Mouse (Mus musculus): Measurements from ENCODE around the gene Tmem176a. TPM values are rescaled to one million over a fixed set of nuclear protein-coding genes. Genes with fewer than 3 reads are reported as not detected.

Tmem176a gene
- polyA plus RNA-seq, 1 experiment = 2.1 TPM

DNA sequence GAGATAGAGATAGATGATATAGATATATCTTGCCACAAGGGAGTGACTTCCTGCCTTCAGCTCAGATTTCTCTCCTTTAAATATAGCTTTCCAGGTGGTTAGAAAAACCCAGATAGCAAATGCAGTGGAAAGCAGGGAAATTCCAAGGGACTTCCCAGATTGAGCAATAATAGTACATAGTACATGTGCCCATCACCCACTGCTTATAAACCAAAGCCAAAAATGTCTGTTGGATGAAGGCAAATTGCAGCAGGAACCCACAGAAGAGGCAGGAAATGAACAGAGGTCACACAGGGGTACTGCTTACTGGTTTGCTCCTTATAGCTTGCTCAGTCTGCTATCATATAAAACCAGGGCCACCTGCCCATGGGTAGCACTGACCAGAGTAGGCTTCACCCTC is 11.1 kb upstream of the Tmem176a start:
- Histone ChIP-seq H3K36me3 (ENCODE audit: control insufficient read depth, insufficient read depth) (peaks cover 2% of the 10 kb centered on the region), H3K79me2 (ENCODE audit: control insufficient read depth, insufficient read depth) (no peaks in the 10 kb centered on the region), H3K27me3 (ENCODE audit: control insufficient read depth, insufficient read depth, insufficient read length) (no peaks in the 10 kb centered on the region), H3K79me3 (ENCODE audit: low read depth) (no peaks in the 10 kb centered on the region), H3K4me3 (ENCODE audit: insufficient read depth, poor library complexity, severe bottlenecking) (no peak overlapping the region), H3ac (ENCODE audit: control insufficient read depth, insufficient read length, low read depth) (no peak overlapping the region)
- TF ChIP-seq MYOG (IDR thresholded peaks at IDR 0.05; ENCODE audit: control insufficient read depth, extremely low read depth, insufficient read length) = no peak
- peak; percentile 93 for TF ChIP-seq CEBPB (IDR thresholded peaks at IDR 0.05; ENCODE audit: low read depth)

GRCm38 (mm10) chr6:48830241-48830640 is 10.5 kb upstream of the Tmem176a start:
- TF ChIP-seq MYOD1 (IDR thresholded peaks at IDR 0.05; ENCODE audit: control insufficient read depth, insufficient read length, low read depth) (no peak), USF1 (IDR thresholded peaks at IDR 0.05; ENCODE audit: low read depth) (no peak), MYOG (IDR thresholded peaks at IDR 0.05; ENCODE audit: control insufficient read depth, extremely low read depth, insufficient read length) (no peak), MAX (IDR thresholded peaks at IDR 0.05) (no peak), FOSL1 (IDR thresholded peaks at IDR 0.05; ENCODE audit: insufficient read depth, low read length, poor library complexity, severe bottlenecking) (no peak), CEBPB (IDR thresholded peaks at IDR 0.05; ENCODE audit: low read depth) (no peak), CTCF (IDR thresholded peaks at IDR 0.05; ENCODE audit: control insufficient read depth, insufficient read depth, insufficient read length) (no peak)
- Histone ChIP-seq H3K4me3 (ENCODE audit: insufficient read depth, poor library complexity, severe bottlenecking) (no peak overlapping the region), H3K27me3 (ENCODE audit: control insufficient read depth, insufficient read depth, insufficient read length) (no peaks in the 10 kb centered on the region), H3K36me3 (ENCODE audit: control insufficient read depth, insufficient read depth) (peaks cover 4% of the 10 kb centered on the region), H3ac (ENCODE audit: control insufficient read depth, insufficient read length, low read depth) (no peak overlapping the region), H3K79me2 (ENCODE audit: control insufficient read depth, insufficient read depth) (no peaks in the 10 kb centered on the region), H3K79me3 (ENCODE audit: low read depth) (no peaks in the 10 kb centered on the region)

GRCm38 (mm10) chr6:48831141-48831540 is 9.6 kb upstream of the Tmem176a start:
- H3K79me2 ChIP-seq (ENCODE audit: control insufficient read depth, insufficient read depth) = no peaks in the 10 kb centered on the region
- no peaks in the 10 kb centered on the region for H3K27me3 ChIP-seq (ENCODE audit: control insufficient read depth, insufficient read depth, insufficient read length)
- H3K36me3 ChIP-seq (ENCODE audit: control insufficient read depth, insufficient read depth) = peaks cover 4% of the 10 kb centered on the region
- no peak overlapping the region for H3K4me3 ChIP-seq (ENCODE audit: insufficient read depth, poor library complexity, severe bottlenecking)
- no peak overlapping the region for H3ac ChIP-seq (ENCODE audit: control insufficient read depth, insufficient read length, low read depth)
- no peaks in the 10 kb centered on the region for H3K79me3 ChIP-seq (ENCODE audit: low read depth)
- TF ChIP-seq USF1 (IDR thresholded peaks at IDR 0.05; ENCODE audit: low read depth) (no peak), MAX (IDR thresholded peaks at IDR 0.05) (no peak), MYOG (IDR thresholded peaks at IDR 0.05; ENCODE audit: control insufficient read depth, extremely low read depth, insufficient read length) (no peak), FOSL1 (IDR thresholded peaks at IDR 0.05; ENCODE audit: insufficient read depth, low read length, poor library complexity, severe bottlenecking) (no peak), MYOD1 (IDR thresholded peaks at IDR 0.05; ENCODE audit: control insufficient read depth, insufficient read length, low read depth) (no peak), CTCF (IDR thresholded peaks at IDR 0.05; ENCODE audit: control insufficient read depth, insufficient read depth, insufficient read length) (no peak), CEBPB (IDR thresholded peaks at IDR 0.05; ENCODE audit: low read depth) (no peak)

GRCm38 (mm10) chr6:48832426-48832825 is 8.3 kb upstream of the Tmem176a start:
- H3K79me2 ChIP-seq (ENCODE audit: control insufficient read depth, insufficient read depth) = no peaks in the 10 kb centered on the region
- peaks cover 4% of the 10 kb centered on the region for H3K36me3 ChIP-seq (ENCODE audit: control insufficient read depth, insufficient read depth)
- no peak overlapping the region for H3ac ChIP-seq (ENCODE audit: control insufficient read depth, insufficient read length, low read depth)
- TF ChIP-seq FOSL1 (IDR thresholded peaks at IDR 0.05; ENCODE audit: insufficient read depth, low read length, poor library complexity, severe bottlenecking) = no peak
- no peak overlapping the region for H3K4me3 ChIP-seq (ENCODE audit: insufficient read depth, poor library complexity, severe bottlenecking)
- H3K27me3 ChIP-seq (ENCODE audit: control insufficient read depth, insufficient read depth, insufficient read length) = no peaks in the 10 kb centered on the region
- no peaks in the 10 kb centered on the region for H3K79me3 ChIP-seq (ENCODE audit: low read depth)

GRCm38 (mm10) chr6:48833515-48833914 is 7.2 kb upstream of the Tmem176a start:
- no peaks in the 10 kb centered on the region for H3K79me3 ChIP-seq (ENCODE audit: low read depth)
- peaks cover 3% of the 10 kb centered on the region for H3K79me2 ChIP-seq (ENCODE audit: control insufficient read depth, insufficient read depth)
- H3K27me3 ChIP-seq (ENCODE audit: control insufficient read depth, insufficient read depth, insufficient read length) = no peaks in the 10 kb centered on the region
- H3ac ChIP-seq (ENCODE audit: control insufficient read depth, insufficient read length, low read depth) = no peak overlapping the region
- peaks cover 4% of the 10 kb centered on the region for H3K36me3 ChIP-seq (ENCODE audit: control insufficient read depth, insufficient read depth)
- TF ChIP-seq MAX (IDR thresholded peaks at IDR 0.05) (no peak), USF1 (IDR thresholded peaks at IDR 0.05; ENCODE audit: low read depth) (no peak), CEBPB (IDR thresholded peaks at IDR 0.05; ENCODE audit: low read depth) (no peak), FOSL1 (IDR thresholded peaks at IDR 0.05; ENCODE audit: insufficient read depth, low read length, poor library complexity, severe bottlenecking) (no peak), CTCF (IDR thresholded peaks at IDR 0.05; ENCODE audit: control insufficient read depth, insufficient read depth, insufficient read length) (no peak), MYOG (IDR thresholded peaks at IDR 0.05; ENCODE audit: control insufficient read depth, extremely low read depth, insufficient read length) (no peak), MYOD1 (IDR thresholded peaks at IDR 0.05; ENCODE audit: control insufficient read depth, insufficient read length, low read depth) (no peak)
- H3K4me3 ChIP-seq (ENCODE audit: insufficient read depth, poor library complexity, severe bottlenecking) = no peak overlapping the region

GRCm38 (mm10) chr6:48835241-48835640 is 5.5 kb upstream of the Tmem176a start:
- Histone ChIP-seq H3ac (ENCODE audit: control insufficient read depth, insufficient read length, low read depth) (no peak overlapping the region), H3K79me3 (ENCODE audit: low read depth) (peaks cover 3% of the 10 kb centered on the region), H3K36me3 (ENCODE audit: control insufficient read depth, insufficient read depth) (peaks cover 4% of the 10 kb centered on the region), H3K27me3 (ENCODE audit: control insufficient read depth, insufficient read depth, insufficient read length) (no peaks in the 10 kb centered on the region), H3K79me2 (ENCODE audit: control insufficient read depth, insufficient read depth) (peaks cover 18% of the 10 kb centered on the region), H3K4me3 (ENCODE audit: insufficient read depth, poor library complexity, severe bottlenecking) (no peak overlapping the region)
- no peak for TF ChIP-seq MAX (IDR thresholded peaks at IDR 0.05)
- no peak for TF ChIP-seq CEBPB (IDR thresholded peaks at IDR 0.05; ENCODE audit: low read depth)
- TF ChIP-seq CTCF (IDR thresholded peaks at IDR 0.05; ENCODE audit: control insufficient read depth, insufficient read depth, insufficient read length) = no peak
- no peak for TF ChIP-seq FOSL1 (IDR thresholded peaks at IDR 0.05; ENCODE audit: insufficient read depth, low read length, poor library complexity, severe bottlenecking)
